Mouse (Mus musculus): ENCODE results near the gene Rbm15. TPM values are rescaled to one million over a fixed set of nuclear protein-coding genes. Genes with fewer than 3 reads are reported as not detected.
"Not testable (repeated sequence)": the region's sequence is repeated elsewhere in the genome, so short reads cannot be mapped to it uniquely, and the experiment has no call there.

Gene Rbm15
- polyA plus RNA-seq, 1 experiment: 1.6 TPM

DNA sequence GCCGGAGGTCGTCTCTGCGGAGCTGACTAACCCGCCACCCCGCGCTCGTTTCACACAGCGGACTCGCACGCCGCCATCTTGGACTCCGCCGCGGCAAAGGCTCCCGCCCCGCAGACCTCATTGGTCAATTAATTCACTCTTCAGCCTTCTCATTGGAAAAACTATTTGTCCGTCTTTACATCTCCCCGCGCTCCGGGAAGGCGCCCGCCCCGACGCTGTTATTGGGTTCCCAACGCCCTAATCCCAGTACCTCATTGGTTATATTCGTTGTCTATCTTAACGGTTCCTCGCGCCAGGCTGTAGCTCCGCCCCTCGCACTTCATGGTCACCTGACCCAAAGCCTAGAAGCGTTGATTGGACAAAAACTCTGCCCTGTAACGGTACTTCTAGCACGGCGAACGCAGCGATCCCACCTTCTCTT is 503 bp downstream of the Rbm15 start:
- Histone ChIP-seq H3K9me3 (ENCODE audit: control insufficient read depth, low read length) (no peaks in the 10 kb centered on the region), H3K36me3 (ENCODE audit: control insufficient read depth) (peaks cover 44% of the 10 kb centered on the region), H3K27me3 (ENCODE audit: control insufficient read depth) (no peaks in the 10 kb centered on the region), H3K4me1 (ENCODE audit: control insufficient read depth) (peaks cover 42% of the 10 kb centered on the region), H3K4me3 (replicated peaks) (peak overlapping the region; percentile 100)
- TF ChIP-seq GATA1 (IDR thresholded peaks at IDR 0.05; ENCODE audit: low read length) (no peak), TAL1 (IDR thresholded peaks at IDR 0.05; ENCODE audit: low read length) (no peak)

DNA sequence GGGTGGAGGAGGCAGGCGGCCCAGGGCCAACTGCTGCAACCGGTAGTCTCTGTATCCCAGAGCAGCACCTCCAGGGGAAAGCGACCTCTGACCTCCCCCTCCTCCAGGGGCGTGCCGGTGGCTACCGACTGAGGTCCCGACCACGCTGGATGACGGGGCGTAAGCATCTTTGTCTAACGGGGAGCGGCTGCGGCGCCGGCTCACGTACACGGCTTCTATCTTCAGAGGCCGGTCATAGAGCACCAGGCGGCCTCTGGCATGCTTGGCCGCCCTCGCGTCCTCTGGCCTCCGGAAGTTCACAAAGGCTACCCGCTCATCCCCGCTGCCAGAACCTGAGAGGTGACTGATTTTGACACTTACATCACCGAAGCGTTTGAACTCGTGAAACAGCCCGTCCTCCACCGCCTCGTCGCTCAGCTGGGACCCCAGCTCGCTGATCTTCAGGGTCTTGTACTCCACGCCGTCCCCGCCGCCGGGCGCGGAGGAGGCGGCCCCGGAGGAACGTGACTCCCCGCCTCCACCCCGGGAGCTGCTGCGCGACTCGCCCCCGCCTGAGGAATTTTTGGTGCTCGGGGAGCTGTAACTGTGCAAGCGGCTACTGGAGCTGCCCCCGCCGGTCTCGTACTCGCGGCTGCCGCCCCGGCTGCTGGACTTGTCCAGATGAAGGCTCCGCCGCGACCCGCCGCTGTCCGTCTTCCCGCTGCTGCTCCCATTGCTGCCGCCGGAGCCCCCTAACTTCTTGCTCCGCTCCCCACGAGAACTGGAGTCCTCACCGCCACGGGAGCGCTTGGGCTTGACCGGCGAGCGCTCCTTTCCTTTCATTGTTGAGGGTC is 1.1 kb downstream of the Rbm15 start:
- H3K27me3 ChIP-seq (ENCODE audit: control insufficient read depth): no peaks in the 10 kb centered on the region
- no peaks in the 10 kb centered on the region for H3K9me3 ChIP-seq (ENCODE audit: control insufficient read depth, low read length)
- peaks cover 45% of the 10 kb centered on the region for H3K4me1 ChIP-seq (ENCODE audit: control insufficient read depth)
- TF ChIP-seq TAL1 (IDR thresholded peaks at IDR 0.05; ENCODE audit: low read length): no peak
- no peak for TF ChIP-seq GATA1 (IDR thresholded peaks at IDR 0.05; ENCODE audit: low read length)
- H3K36me3 ChIP-seq (ENCODE audit: control insufficient read depth): peaks cover 50% of the 10 kb centered on the region
- peak overlapping the region; percentile 100 for H3K4me3 ChIP-seq (replicated peaks)

DNA sequence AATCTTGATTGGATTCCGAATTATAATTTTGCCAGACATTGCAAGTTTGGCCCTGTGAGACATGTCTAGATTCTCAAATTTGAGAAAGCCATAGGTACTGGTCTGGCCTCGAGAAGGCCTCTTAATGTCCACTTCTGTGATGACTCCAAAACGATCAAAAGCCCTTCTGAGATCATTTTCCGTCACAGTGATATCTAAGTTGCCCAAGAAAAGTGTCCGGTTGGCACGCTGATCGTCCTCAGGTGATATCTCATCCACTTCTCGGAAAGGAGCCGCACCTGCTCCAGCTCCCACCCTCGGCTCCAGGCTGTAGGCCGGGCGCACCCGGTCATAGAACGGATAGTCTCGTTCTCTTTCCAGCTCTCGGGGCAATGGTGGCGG is 1.7 kb downstream of the Rbm15 start:
- H3K27me3 ChIP-seq (ENCODE audit: control insufficient read depth): no peaks in the 10 kb centered on the region
- TF ChIP-seq GATA1 (IDR thresholded peaks at IDR 0.05; ENCODE audit: low read length) (no peak), TAL1 (IDR thresholded peaks at IDR 0.05; ENCODE audit: low read length) (no peak)
- peak overlapping the region; percentile 100 for H3K4me3 ChIP-seq (replicated peaks)
- H3K36me3 ChIP-seq (ENCODE audit: control insufficient read depth): peaks cover 56% of the 10 kb centered on the region
- no peaks in the 10 kb centered on the region for H3K9me3 ChIP-seq (ENCODE audit: control insufficient read depth, low read length)
- H3K4me1 ChIP-seq (ENCODE audit: control insufficient read depth): peaks cover 46% of the 10 kb centered on the region

DNA sequence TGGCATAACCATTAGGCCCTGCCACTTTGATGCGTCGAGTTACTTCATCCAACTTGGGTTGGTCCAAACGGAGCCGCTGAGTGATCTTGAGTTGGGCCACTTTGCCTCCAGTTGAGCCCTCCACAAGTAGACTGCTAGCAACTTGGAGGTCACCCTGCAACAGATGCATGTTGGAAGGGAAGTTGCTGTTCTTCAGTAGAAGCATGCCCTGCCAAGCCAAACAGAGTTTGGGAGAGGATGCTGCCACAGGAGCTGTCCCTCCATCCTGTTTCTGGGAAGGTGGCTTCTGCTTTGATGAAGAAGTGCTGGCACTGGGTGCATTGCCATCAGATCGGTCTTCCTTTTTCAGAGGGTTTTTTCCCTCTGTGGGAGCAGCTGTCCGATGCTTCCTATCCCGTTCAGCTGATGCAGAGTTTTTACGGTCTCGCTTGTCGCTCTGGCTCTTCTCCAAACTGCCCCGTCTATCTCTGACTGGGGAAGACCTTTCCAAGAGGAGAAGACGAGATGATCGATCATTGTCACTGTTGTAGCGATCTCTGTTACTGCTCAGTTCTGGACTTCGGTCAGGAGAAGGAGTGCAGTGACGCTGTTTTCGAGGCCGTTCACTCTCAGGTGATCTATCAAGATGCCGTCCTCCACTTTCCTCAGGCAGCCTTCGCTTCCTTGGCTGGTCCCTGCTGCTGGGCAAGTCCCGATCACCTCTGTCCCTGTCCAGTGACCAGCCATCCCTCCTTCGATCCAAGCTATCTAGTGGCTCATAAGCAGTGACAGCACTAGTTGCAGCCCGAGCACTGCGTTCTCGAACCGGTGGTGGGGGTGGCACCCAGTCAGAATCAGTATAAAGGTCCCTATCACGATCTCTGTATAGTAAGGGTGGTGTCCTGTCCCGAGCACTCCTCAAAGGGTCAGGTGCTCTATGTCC is 2.7 kb downstream of the Rbm15 start:
- H3K27me3 ChIP-seq (ENCODE audit: control insufficient read depth): no peaks in the 10 kb centered on the region
- H3K4me3 ChIP-seq (replicated peaks): peak overlapping the region; percentile 100
- H3K4me1 ChIP-seq (ENCODE audit: control insufficient read depth): peaks cover 51% of the 10 kb centered on the region
- H3K9me3 ChIP-seq (ENCODE audit: control insufficient read depth, low read length): no peaks in the 10 kb centered on the region
- peaks cover 65% of the 10 kb centered on the region for H3K36me3 ChIP-seq (ENCODE audit: control insufficient read depth)
- no peak for TF ChIP-seq TAL1 (IDR thresholded peaks at IDR 0.05; ENCODE audit: low read length)
- no peak for TF ChIP-seq GATA1 (IDR thresholded peaks at IDR 0.05; ENCODE audit: low read length)

DNA sequence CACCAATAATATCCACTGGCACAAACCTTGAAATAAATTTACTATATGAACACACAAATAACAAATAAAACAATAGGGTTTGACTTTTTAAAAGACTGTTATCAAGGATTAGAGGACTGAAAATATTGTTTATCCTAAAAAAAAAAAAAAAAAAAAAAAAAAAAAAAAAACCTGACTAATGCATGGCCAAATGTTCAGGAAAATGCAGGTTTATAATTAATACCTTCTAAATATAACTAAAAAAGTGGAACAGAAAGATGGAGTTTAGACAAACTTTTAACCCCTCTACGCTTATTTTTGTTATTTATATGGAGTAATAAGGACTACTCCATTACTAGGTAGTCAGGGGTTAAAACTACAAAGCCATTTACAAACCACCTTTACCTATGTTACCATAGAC is 7.0 kb downstream of the Rbm15 start:
- H3K4me1 ChIP-seq (ENCODE audit: control insufficient read depth): peaks cover 67% of the 10 kb centered on the region

DNA sequence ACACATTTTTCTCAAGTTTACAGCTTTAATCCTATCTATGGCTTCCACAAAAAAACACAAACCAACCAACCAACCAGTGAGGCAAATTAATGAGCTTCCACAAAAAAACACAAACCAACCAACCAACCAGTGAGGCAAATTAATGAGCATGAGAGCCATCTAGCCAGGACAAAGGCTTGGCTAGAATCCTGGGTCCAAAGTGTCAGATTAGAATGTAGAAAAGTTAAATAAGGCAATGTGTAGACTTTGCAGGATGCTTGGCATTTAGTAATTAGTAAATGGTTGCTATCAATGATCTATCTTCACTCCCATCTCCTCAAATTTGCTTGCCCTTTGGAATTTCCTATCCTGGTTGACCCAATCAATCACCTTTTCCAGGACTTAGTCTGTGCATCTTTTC is 11.7 kb downstream of the Rbm15 start:
- H3K27me3 ChIP-seq (ENCODE audit: control insufficient read depth): no peaks in the 10 kb centered on the region
- TF ChIP-seq TAL1 (IDR thresholded peaks at IDR 0.05; ENCODE audit: low read length) (no peak), GATA1 (IDR thresholded peaks at IDR 0.05; ENCODE audit: low read length) (no peak)
- H3K36me3 ChIP-seq (ENCODE audit: control insufficient read depth): peaks cover 93% of the 10 kb centered on the region
- H3K4me3 ChIP-seq (replicated peaks): no peak overlapping the region
- H3K4me1 ChIP-seq (ENCODE audit: control insufficient read depth): peaks cover 51% of the 10 kb centered on the region
- H3K9me3 ChIP-seq (ENCODE audit: control insufficient read depth, low read length): no peaks in the 10 kb centered on the region

More for the DNA sequence above, 7.0 kb downstream of the Rbm15 start:
- Histone ChIP-seq H3K4me3 (replicated peaks) (no peak overlapping the region), H3K9me3 (ENCODE audit: control insufficient read depth, low read length) (no peaks in the 10 kb centered on the region), H3K36me3 (ENCODE audit: control insufficient read depth) (peaks cover 99% of the 10 kb centered on the region), H3K27me3 (ENCODE audit: control insufficient read depth) (no peaks in the 10 kb centered on the region)
- TF ChIP-seq GATA1 (IDR thresholded peaks at IDR 0.05; ENCODE audit: low read length): no peak
- no peak for TF ChIP-seq TAL1 (IDR thresholded peaks at IDR 0.05; ENCODE audit: low read length)

DNA sequence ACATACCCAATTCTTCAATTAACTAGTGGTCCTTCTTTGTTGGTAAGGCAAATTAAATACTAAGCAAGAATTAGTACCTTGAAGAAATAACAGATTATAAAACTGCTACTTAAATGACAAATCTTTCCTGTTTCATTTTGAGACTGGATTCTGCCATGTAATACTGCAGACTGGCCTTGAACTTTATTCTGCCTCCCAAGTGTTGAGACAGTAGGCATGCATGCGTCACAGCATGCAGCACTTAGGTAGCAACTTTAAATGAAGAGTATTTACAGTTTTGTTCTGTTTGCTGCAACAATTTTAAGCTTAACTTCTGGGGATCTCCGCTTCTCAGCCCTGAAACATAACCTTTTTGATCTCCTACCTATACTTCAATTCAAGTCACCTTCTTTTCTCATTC is 12.3 kb downstream of the Rbm15 start:
- TF ChIP-seq GATA1 (IDR thresholded peaks at IDR 0.05; ENCODE audit: low read length): no peak
- TF ChIP-seq TAL1 (IDR thresholded peaks at IDR 0.05; ENCODE audit: low read length): no peak
- no peaks in the 10 kb centered on the region for H3K9me3 ChIP-seq (ENCODE audit: control insufficient read depth, low read length)
- peaks cover 49% of the 10 kb centered on the region for H3K4me1 ChIP-seq (ENCODE audit: control insufficient read depth)
- peaks cover 93% of the 10 kb centered on the region for H3K36me3 ChIP-seq (ENCODE audit: control insufficient read depth)
- no peaks in the 10 kb centered on the region for H3K27me3 ChIP-seq (ENCODE audit: control insufficient read depth)
- H3K4me3 ChIP-seq (replicated peaks): no peak overlapping the region

DNA sequence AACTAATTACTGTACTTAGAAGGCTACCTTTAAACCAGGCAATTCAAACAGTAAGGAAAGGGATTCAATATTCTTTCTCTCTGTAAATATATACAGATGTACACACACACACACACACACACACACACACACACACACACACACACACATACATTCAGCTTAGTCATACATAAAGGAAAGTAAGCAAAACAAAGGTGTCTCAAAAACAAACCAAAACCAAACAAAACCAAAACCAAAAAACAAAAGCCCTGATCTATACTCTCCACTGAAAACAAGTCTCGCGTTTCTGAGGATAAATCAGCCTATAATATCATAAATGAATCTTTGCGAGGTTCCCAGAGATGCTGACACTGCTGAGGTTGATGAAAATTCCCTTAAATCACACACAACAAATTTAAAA is 16.1 kb downstream of the Rbm15 start:
- Histone ChIP-seq H3K36me3 (ENCODE audit: control insufficient read depth) (peaks cover 92% of the 10 kb centered on the region), H3K4me3 (replicated peaks) (no peak overlapping the region), H3K27me3 (ENCODE audit: control insufficient read depth) (no peaks in the 10 kb centered on the region), H3K4me1 (ENCODE audit: control insufficient read depth) (peaks cover 31% of the 10 kb centered on the region), H3K9me3 (ENCODE audit: control insufficient read depth, low read length) (no peaks in the 10 kb centered on the region)
- TF ChIP-seq TAL1 (IDR thresholded peaks at IDR 0.05; ENCODE audit: low read length): no peak

DNA sequence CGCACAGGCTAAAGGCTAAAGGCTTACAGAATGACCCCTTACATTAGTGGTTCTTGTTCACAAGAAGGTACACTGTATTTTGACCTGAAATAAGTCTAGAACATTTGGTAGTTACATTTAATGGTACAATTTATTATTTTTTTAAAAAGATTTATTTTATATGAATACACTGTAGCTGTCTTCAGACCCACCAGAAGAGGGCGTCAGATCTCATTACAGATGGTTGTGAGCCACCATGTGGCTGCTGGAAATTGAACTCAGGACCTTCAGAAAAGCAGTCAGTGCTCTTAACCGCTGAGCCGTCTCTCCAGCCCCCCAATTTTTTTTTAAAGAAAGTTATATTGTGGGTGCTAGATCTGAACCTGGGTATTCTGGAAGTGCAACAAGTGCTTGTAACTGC is 36.6 kb downstream of the Rbm15 start:
- not testable (repeated sequence) for H3K4me3 ChIP-seq (replicated peaks); H3K9me3 ChIP-seq (ENCODE audit: control insufficient read depth, low read length); H3K4me1 ChIP-seq (ENCODE audit: control insufficient read depth); H3K27me3 ChIP-seq (ENCODE audit: control insufficient read depth)
- H3K36me3 ChIP-seq (ENCODE audit: control insufficient read depth): peaks cover 43% of the 10 kb centered on the region
